Mouse (Mus musculus): ENCODE measurements around the gene Rhobtb1. TPM values are rescaled to one million over a fixed set of nuclear protein-coding genes. Genes with fewer than 3 reads are reported as not detected.

Rhobtb1 gene
- polyA plus RNA-seq, 1 experiment from 2014 or later: 33.2 TPM

DNA sequence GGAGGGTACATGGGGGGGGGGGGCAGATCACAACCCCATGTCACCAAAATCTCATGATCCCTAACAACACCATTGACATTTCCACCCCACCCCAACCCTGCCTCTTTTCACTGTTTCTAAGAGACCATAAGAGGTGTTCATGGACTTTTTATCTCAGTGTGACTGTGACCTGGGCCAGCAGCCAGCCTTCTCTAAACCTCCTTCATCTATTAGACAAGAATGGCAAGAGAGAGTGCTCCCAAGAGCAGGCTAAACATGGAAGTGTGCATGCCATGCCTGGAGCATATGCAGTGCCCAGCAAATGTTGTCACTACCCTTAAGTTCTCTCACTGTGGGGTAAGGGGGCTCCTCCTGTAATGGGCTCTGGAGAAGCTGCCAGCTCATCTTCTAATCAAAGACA lies 123.5 kb downstream of the Rhobtb1 start:
- Histone ChIP-seq H3K9me3 (replicated peaks; ENCODE audit: control insufficient read depth, low read length) (0 out of 2 replicates have a peak, but pooled peaks cover 4% of the 10 kb centered on the region), H3K4me1 (ENCODE audit: control insufficient read depth, insufficient read depth, low read length) (peaks cover 5% of the 10 kb centered on the region; the same call in 1 of the 2 replicates), H3K9ac (ENCODE audit: low read length) (no peak overlapping the region), H3K27ac (ENCODE audit: low read length) (no peak overlapping the region), H3K27me3 (ENCODE audit: control insufficient read depth, insufficient read depth, low read length) (no peaks in the 10 kb centered on the region), H3K36me3 (ENCODE audit: control insufficient read depth, insufficient read depth, low read length) (peaks cover 21% of the 10 kb centered on the region), H3K4me2 (ENCODE audit: low read depth, low read length) (no peak overlapping the region), H3K4me3 (replicated peaks; ENCODE audit: low read length) (no peak overlapping the region)
- no peak for ATAC-seq (ENCODE audit: insufficient read depth, low FRiP score)

DNA sequence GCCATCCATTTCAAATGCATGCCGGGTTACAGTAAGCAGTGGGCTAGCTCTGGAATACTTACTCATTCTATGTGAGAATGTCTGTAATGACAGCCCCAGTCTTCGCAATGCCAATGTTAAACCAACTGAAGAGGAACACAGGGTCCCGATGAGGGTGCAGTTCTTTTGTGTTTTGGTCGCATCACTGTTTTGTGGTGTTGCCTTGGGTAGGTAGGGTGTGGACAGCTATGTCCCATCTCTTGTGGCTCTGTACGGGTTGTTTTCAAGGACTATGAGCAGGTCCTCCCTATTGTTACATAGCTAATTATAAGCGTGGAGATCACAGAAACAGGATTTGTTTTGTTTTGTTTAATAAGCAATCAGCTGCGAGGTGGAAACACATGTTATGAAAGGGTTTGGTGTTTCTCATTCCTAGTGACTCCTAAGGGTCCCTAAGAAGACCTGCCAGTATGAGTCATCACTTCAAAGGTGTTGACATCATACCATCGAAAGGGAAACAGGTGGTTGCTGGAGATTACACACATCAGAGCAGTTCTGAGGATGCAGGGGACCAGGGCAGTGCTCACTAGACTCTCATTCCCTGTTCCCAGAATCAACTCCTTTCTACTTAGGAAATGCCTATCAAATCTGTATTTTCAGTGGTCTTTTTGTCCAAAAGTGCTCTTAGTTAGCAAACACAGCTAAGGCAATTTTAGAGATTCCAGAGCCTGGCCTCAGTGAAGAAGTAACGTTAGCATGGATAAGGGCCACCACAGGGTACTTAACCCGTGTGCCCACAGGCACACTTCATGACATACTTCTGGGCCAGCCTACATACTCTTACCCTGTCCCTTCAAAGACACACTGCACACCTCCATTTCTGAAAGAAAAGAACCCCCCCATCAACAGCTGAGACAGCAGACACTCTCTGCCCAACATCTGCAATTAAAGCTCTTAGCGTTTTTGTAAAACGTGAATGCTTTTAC lies 124.9 kb downstream of the Rhobtb1 start:
- H3K4me1 ChIP-seq (ENCODE audit: control insufficient read depth, insufficient read depth, low read length): no peaks in the 10 kb centered on the region
- H3K4me2 ChIP-seq (ENCODE audit: low read depth, low read length): no peak overlapping the region
- no peak overlapping the region for H3K9ac ChIP-seq (ENCODE audit: low read length)
- H3K9me3 ChIP-seq (replicated peaks; ENCODE audit: control insufficient read depth, low read length): no peaks in the 10 kb centered on the region
- no peaks in the 10 kb centered on the region for H3K27me3 ChIP-seq (ENCODE audit: control insufficient read depth, insufficient read depth, low read length)
- no peak for ATAC-seq (ENCODE audit: insufficient read depth, low FRiP score)
- no peak overlapping the region for H3K27ac ChIP-seq (ENCODE audit: low read length)
- no peak overlapping the region for H3K4me3 ChIP-seq (replicated peaks; ENCODE audit: low read length)
- peaks cover 16% of the 10 kb centered on the region for H3K36me3 ChIP-seq (ENCODE audit: control insufficient read depth, insufficient read depth, low read length)
- 84% methylated on average over 12 of the region's 12 CpGs for WGBS

DNA sequence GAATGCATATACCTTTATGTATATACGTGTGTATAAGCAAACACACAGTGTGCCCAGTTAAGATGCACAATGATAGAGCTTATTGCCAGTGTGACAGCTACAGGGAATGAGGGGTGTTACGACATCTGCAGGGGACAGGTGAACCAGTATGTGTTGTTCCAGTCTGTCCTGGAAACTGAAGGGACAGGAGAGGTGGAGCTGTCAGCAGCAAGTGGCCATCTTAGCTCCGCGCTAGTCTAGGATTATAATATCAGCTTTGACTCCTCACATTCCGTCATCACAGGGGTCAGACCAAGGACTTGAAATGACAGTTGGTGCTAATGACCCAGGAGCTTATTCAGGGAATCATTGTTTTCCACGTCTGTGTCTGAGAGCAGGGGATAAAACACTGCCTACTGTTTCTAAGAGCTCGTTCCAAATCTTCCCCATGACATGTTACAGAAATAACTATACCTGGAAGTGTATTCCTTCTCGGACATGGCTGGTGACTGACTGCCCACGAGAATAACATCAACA lies 125.7 kb downstream of the Rhobtb1 start:
- 85% methylated on average over 9 of the region's 9 CpGs for WGBS
- ATAC-seq (ENCODE audit: insufficient read depth, low FRiP score): no peak
- peaks cover 14% of the 10 kb centered on the region for H3K36me3 ChIP-seq (ENCODE audit: control insufficient read depth, insufficient read depth, low read length)

DNA sequence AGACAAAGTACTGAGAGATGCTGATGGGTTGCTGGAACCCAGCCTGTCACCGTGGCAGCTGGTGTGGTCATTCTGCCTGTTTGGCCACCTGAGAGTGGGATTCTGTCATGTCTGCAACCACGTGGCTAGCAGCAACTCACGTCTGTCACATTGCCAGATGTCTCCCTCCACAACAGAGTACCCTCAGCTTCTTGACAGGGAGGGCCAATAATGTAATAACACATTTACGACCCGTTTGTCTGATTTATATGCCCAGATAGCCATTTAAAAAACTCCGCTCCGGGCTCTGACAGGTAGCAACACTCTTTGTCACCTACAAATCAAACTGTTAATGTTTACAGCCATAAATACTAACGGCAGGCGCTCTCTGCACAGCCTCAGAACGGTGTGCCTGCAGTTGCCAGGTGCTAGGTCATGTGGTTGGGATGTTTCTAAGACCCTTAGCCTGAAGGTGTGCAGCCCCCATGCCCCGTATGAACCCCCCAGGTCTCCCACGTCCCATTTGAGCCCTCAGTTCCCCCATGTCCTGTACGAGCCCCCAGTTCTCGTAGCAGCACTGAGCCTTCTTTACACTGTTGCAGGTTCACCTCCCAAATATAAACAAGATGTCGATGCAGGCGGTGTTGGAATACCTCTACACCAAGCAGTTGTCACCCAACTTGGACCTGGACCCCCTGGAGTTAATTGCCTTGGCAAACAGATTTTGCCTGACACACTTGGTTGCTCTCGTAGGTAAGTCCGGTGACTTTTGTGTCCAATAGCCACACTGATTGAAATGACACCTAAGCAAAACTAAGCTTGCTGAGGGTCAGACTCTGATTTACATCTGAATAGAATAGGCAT lies 127.8 kb downstream of the Rhobtb1 start:
- ATAC-seq (ENCODE audit: insufficient read depth, low FRiP score): no peak
- no peak overlapping the region for H3K9ac ChIP-seq (ENCODE audit: low read length)
- H3K36me3 ChIP-seq (ENCODE audit: control insufficient read depth, insufficient read depth, low read length): peaks cover 15% of the 10 kb centered on the region
- no peak overlapping the region for H3K4me3 ChIP-seq (replicated peaks; ENCODE audit: low read length)
- no peak overlapping the region for H3K27ac ChIP-seq (ENCODE audit: low read length)
- H3K4me2 ChIP-seq (ENCODE audit: low read depth, low read length): no peak overlapping the region
- no peaks in the 10 kb centered on the region for H3K9me3 ChIP-seq (replicated peaks; ENCODE audit: control insufficient read depth, low read length)
- WGBS: 66% methylated on average over 18 of the region's 18 CpGs
- H3K27me3 ChIP-seq (ENCODE audit: control insufficient read depth, insufficient read depth, low read length): no peaks in the 10 kb centered on the region
- H3K4me1 ChIP-seq (ENCODE audit: control insufficient read depth, insufficient read depth, low read length): no peaks in the 10 kb centered on the region

More for the DNA sequence above, 125.7 kb downstream of the Rhobtb1 start:
- Histone ChIP-seq H3K4me1 (ENCODE audit: control insufficient read depth, insufficient read depth, low read length) (no peaks in the 10 kb centered on the region), H3K4me3 (replicated peaks; ENCODE audit: low read length) (no peak overlapping the region), H3K4me2 (ENCODE audit: low read depth, low read length) (no peak overlapping the region), H3K27ac (ENCODE audit: low read length) (no peak overlapping the region), H3K9ac (ENCODE audit: low read length) (no peak overlapping the region), H3K27me3 (ENCODE audit: control insufficient read depth, insufficient read depth, low read length) (no peaks in the 10 kb centered on the region), H3K9me3 (replicated peaks; ENCODE audit: control insufficient read depth, low read length) (no peaks in the 10 kb centered on the region)

DNA sequence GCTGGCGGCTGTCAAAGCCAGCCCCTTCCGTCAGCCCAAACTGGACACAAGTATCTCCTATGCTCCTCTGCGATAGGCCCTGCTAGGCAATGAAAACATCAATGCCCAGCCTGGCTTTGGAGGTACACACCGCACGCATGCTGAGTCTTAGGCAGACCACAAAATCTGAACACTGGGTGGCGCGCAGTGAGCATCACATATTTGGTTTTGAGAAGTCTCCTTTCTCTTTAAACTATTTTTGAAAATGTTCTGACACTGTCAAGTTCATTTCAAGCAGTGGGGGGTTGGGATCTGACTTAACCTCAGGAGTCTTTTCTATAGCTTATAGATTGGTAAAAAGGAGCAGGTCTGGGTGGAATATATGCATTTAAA lies 128.4 kb downstream of the Rhobtb1 start:
- Histone ChIP-seq H3K4me2 (ENCODE audit: low read depth, low read length) (no peak overlapping the region), H3K9ac (ENCODE audit: low read length) (no peak overlapping the region), H3K27me3 (ENCODE audit: control insufficient read depth, insufficient read depth, low read length) (no peaks in the 10 kb centered on the region), H3K4me3 (replicated peaks; ENCODE audit: low read length) (no peak overlapping the region), H3K4me1 (ENCODE audit: control insufficient read depth, insufficient read depth, low read length) (no peaks in the 10 kb centered on the region), H3K9me3 (replicated peaks; ENCODE audit: control insufficient read depth, low read length) (no peaks in the 10 kb centered on the region), H3K27ac (ENCODE audit: low read length) (no peak overlapping the region), H3K36me3 (ENCODE audit: control insufficient read depth, insufficient read depth, low read length) (peaks cover 15% of the 10 kb centered on the region)
- no peak for ATAC-seq (ENCODE audit: insufficient read depth, low FRiP score)
- WGBS: 89% methylated on average over 7 of the region's 7 CpGs

DNA sequence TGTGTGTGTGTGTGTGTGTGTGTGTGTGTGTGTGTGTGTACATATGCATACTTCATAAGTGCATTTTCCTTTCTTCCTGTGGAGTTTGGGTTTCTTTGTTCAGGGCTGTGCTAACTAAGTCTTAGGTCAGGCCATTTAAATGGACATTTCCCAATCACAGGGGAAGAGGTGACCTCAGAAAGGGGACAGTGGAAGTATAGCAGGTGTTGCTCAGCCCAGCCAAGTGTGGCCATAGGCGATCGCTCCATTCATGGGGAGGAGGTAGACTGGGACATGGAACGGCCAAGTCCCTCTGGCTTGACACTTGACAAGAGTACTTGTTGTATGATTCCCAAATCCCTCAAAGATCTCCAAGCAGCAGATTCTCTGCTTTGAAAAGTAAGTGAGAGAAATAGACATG lies 135.7 kb downstream of the Rhobtb1 start:
- Histone ChIP-seq H3K4me2 (ENCODE audit: low read depth, low read length) (no peak overlapping the region), H3K36me3 (ENCODE audit: control insufficient read depth, insufficient read depth, low read length) (peaks cover 33% of the 10 kb centered on the region), H3K9ac (ENCODE audit: low read length) (no peak overlapping the region), H3K27me3 (ENCODE audit: control insufficient read depth, insufficient read depth, low read length) (no peaks in the 10 kb centered on the region), H3K27ac (ENCODE audit: low read length) (no peak overlapping the region), H3K4me3 (replicated peaks; ENCODE audit: low read length) (no peak overlapping the region), H3K4me1 (ENCODE audit: control insufficient read depth, insufficient read depth, low read length) (no peaks in the 10 kb centered on the region), H3K9me3 (replicated peaks; ENCODE audit: control insufficient read depth, low read length) (no peaks in the 10 kb centered on the region)
- WGBS: 96% methylated on average over 3 of the region's 3 CpGs
- ATAC-seq (ENCODE audit: insufficient read depth, low FRiP score): no peak

DNA sequence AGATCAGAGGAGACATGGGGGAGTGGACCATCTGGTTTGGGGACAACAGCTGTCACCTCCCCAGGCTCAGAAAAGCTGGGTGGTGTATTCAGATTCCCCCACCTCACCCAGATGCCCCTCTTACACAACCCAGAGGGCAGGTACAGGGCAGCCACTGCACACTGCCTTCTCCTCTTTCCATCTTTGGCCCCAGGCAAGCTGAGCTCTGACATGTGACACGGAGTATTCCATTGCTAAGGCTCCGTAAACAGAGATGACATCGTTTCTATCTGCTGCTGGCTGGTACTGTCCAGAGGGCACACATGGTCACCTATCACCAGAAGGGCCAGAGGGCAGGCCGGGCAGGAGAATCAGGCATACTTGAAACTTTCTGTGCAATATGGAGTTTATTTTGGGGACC lies 136.9 kb downstream of the Rhobtb1 start:
- Histone ChIP-seq H3K27ac (ENCODE audit: low read length) (no peak overlapping the region), H3K4me1 (ENCODE audit: control insufficient read depth, insufficient read depth, low read length) (no peaks in the 10 kb centered on the region), H3K4me2 (ENCODE audit: low read depth, low read length) (no peak overlapping the region), H3K9me3 (replicated peaks; ENCODE audit: control insufficient read depth, low read length) (no peaks in the 10 kb centered on the region), H3K27me3 (ENCODE audit: control insufficient read depth, insufficient read depth, low read length) (no peaks in the 10 kb centered on the region), H3K9ac (ENCODE audit: low read length) (no peak overlapping the region), H3K36me3 (ENCODE audit: control insufficient read depth, insufficient read depth, low read length) (peaks cover 32% of the 10 kb centered on the region), H3K4me3 (replicated peaks; ENCODE audit: low read length) (no peak overlapping the region)
- ATAC-seq (ENCODE audit: insufficient read depth, low FRiP score): no peak
- WGBS: 75% methylated on average over 4 of the region's 4 CpGs

DNA sequence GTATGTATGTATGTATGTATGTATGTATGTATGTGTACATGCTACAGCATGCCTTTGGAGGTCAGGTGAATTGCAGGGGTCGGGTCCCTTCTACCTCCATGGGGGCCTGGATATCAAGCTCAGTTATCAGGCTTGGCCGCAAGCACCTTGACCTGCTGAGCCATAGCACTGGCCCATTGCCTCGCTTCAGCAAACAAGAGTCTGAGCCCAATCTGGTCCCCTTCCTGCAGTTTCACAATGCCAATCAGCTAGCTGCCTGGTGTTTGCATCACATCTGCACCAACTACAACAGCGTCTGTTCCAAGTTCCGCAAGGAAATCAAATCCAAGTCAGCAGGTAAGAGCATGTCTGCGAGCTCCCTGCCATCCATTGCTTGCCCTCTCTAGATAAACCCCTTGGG lies 137.5 kb downstream of the Rhobtb1 start:
- no peak overlapping the region for H3K9ac ChIP-seq (ENCODE audit: low read length)
- no peaks in the 10 kb centered on the region for H3K4me1 ChIP-seq (ENCODE audit: control insufficient read depth, insufficient read depth, low read length)
- H3K4me2 ChIP-seq (ENCODE audit: low read depth, low read length): no peak overlapping the region
- WGBS: 80% methylated on average over 6 of the region's 6 CpGs
- H3K27me3 ChIP-seq (ENCODE audit: control insufficient read depth, insufficient read depth, low read length): no peaks in the 10 kb centered on the region
- no peak for ATAC-seq (ENCODE audit: insufficient read depth, low FRiP score)
- H3K4me3 ChIP-seq (replicated peaks; ENCODE audit: low read length): no peak overlapping the region
- no peaks in the 10 kb centered on the region for H3K9me3 ChIP-seq (replicated peaks; ENCODE audit: control insufficient read depth, low read length)
- H3K36me3 ChIP-seq (ENCODE audit: control insufficient read depth, insufficient read depth, low read length): peaks cover 27% of the 10 kb centered on the region
- no peak overlapping the region for H3K27ac ChIP-seq (ENCODE audit: low read length)

DNA sequence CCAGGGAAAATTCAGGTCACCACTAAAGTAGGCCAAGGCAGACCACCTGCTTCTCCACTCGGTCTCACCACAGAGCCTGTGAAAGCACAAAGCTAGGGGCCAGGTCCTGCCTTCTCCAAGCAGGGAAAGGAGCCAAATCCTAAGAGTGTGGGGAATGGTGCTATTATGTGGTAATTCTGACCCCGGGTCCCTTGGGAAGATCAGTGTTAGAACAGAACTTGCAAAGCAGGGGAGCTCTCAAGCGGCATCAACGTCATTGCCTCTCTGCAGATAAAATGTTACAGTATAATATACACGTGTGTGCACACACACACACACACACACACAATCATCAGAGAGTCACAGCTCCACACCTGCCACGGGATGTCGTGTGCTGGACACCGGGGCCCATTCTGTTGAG lies 139.5 kb downstream of the Rhobtb1 start:
- H3K4me1 ChIP-seq (ENCODE audit: control insufficient read depth, insufficient read depth, low read length): no peaks in the 10 kb centered on the region
- no peaks in the 10 kb centered on the region for H3K9me3 ChIP-seq (replicated peaks; ENCODE audit: control insufficient read depth, low read length)
- 93% methylated on average over 8 of the region's 8 CpGs for WGBS
- ATAC-seq (ENCODE audit: insufficient read depth, low FRiP score): no peak
- H3K4me3 ChIP-seq (replicated peaks; ENCODE audit: low read length): no peak overlapping the region
- no peak overlapping the region for H3K9ac ChIP-seq (ENCODE audit: low read length)
- no peak overlapping the region for H3K4me2 ChIP-seq (ENCODE audit: low read depth, low read length)
- no peaks in the 10 kb centered on the region for H3K27me3 ChIP-seq (ENCODE audit: control insufficient read depth, insufficient read depth, low read length)
- H3K27ac ChIP-seq (ENCODE audit: low read length): no peak overlapping the region
- H3K36me3 ChIP-seq (ENCODE audit: control insufficient read depth, insufficient read depth, low read length): peaks cover 16% of the 10 kb centered on the region

Data from stomach, embryonic 16.5 days (tissue).